Mouse (Mus musculus) cortical plate, adult 2 months (tissue): ENCODE results near the gene Arrb2.

Source experiments
- CTCF ChIP-seq: fragments of 200-500 bp; IDR thresholded peaks from 2 replicates; pipeline ENCODE4 v1.5.1; 2011; ENCODE audit warnings: mild to moderate bottlenecking, control low read depth, low read length; ENCODE audit not compliant: insufficient read depth; ENCODE audit errors: extremely low read depth
- POLR2A ChIP-seq: fragments of 200-500 bp; IDR thresholded peaks from 2 replicates; pipeline ENCODE4 v1.6.1; 2011; ENCODE audit warnings: mild to moderate bottlenecking, low read length, control low read depth; ENCODE audit not compliant: insufficient read depth; ENCODE audit errors: extremely low read depth

DNA sequence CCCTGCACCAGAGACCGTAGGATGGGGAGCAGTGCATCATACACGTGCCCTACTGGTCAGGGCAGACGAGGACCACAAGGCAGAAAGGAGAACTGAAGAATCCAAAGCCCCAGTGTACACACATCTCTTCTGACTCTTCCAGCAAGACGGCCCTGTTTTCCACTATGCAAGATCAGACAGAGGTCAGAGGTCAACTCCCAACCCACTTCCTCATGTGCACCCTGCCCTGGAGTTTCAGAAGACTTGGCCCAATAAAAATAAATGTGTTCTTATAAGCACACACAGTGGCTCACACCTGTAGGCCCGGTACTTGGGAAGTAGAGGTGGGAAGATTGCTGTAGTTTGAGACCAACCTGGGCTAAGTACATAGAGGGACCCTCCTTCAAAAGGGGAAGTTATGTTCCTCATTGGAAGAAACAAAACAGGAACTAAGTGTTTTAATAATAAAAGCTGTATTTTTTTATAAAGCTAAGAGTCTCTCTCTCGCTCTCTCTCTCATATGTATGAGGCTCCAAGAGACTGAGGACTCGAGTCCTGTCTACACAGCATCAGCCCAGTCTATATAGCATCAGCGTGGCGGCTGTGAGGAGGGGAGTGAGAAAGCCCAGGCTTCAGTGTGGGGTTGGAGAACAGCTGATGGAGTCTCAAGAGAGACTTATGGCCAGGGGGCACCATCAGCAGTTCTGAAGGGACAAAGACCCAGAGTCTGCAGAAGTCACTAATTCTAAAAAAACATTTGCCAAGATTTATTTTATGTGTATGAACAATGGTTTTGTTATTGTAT is 21.0 kb downstream of the Arrb2 start:
- no peak for TF ChIP-seq POLR2A
- no peak for TF ChIP-seq CTCF
